Mouse (Mus musculus) heart, postnatal 0 days (tissue): ENCODE data around the gene Cbfa2t3. TPM values are rescaled to one million over a fixed set of nuclear protein-coding genes. Genes with fewer than 3 reads are reported as not detected.
A peak's percentile ranks its signal among the peaks of the same experiment; 100 is the strongest.

ENCODE experiments used
- ATAC-seq: fragments of 200-750 bp; cut with Nextera tagmentation; 2 replicates; pipeline ENCODE4 v1.8.0; 2017; ENCODE audit warnings: low read depth, moderate number of reproducible peaks, moderate library complexity; ENCODE audit not compliant: insufficient read depth
- DNase-seq: peaks from one replicate; pipeline ENCODE4 v3.0.0-alpha.2; 2016; ENCODE audit warnings: low spot score
- H3K27ac ChIP-seq: fragments of 300-500 bp; sonication (generic); 2 replicates; pipeline ENCODE4 v1.5.1; 2014; ENCODE audit warnings: low read depth, mild to moderate bottlenecking
- H3K27me3 ChIP-seq: fragments of 300-500 bp; sonication (generic); 2 replicates; pipeline ENCODE4 v1.6.1; 2014; ENCODE audit warnings: low read length, mixed read lengths; ENCODE audit not compliant: control insufficient read depth, insufficient read depth
- H3K36me3 ChIP-seq: fragments of 300-500 bp; sonication (generic); replicated peaks from 2 replicates; pipeline ENCODE4 v1.6.1; 2014; ENCODE audit warnings: low read length, mixed read lengths; ENCODE audit not compliant: control insufficient read depth, insufficient read depth
- H3K4me1 ChIP-seq: fragments of 300-500 bp; sonication (generic); 2 replicates; pipeline ENCODE4 v1.6.1; 2014; ENCODE audit warnings: antibody characterized with exemption; ENCODE audit not compliant: control insufficient read depth, insufficient read depth
- H3K4me2 ChIP-seq: fragments of 300-500 bp; sonication (generic); 2 replicates; pipeline ENCODE4 v1.6.1; 2014; ENCODE audit warnings: low read depth, mild to moderate bottlenecking, low read length, moderate library complexity
- H3K4me3 ChIP-seq: fragments of 300-500 bp; sonication (generic); 2 replicates; pipeline ENCODE4 v1.5.1; 2014; ENCODE audit warnings: low read depth, low read length
- H3K9ac ChIP-seq: fragments of 300-500 bp; sonication (generic); replicated peaks from 2 replicates; pipeline ENCODE4 v1.6.1; 2014; ENCODE audit warnings: low read depth, low read length, mixed read lengths
- H3K9me3 ChIP-seq: fragments of 300-500 bp; sonication (generic); replicated peaks from 2 replicates; pipeline ENCODE4 v1.6.1; 2016; ENCODE audit warnings: low read length; ENCODE audit not compliant: control insufficient read depth
- CTCF ChIP-seq: IDR thresholded peaks from 2 replicates; pipeline ENCODE4 v1.5.1; 2016; ENCODE audit warnings: antibody characterized with exemption, control low read depth, low read depth
- EP300 ChIP-seq: IDR thresholded peaks from 2 replicates; pipeline ENCODE4 v1.6.1; 2016; ENCODE audit warnings: antibody characterized with exemption, low read depth
- WGBS: fragments of 180-500 bp; shearing (Covaris S2); extraction: QIAGEN DNeasy Blood & Tissue Kit; methylation state at CpG from one replicate; pipeline ENCODE4 v1.1.7; 2014; 5-methylcytosine and 5-hydroxymethylcytosine counted together
- polyA plus RNA-seq: library from polyadenylated mRNA; unstranded; fragments of >200 nt; fragmentation: Nextera tagmentation; extraction: Ambion mirVana; gene quantifications from 2 replicates; pipeline ENCODE4 v1.2.1, GENCODE M21; 2015
- total RNA-seq: library from RNA; depleted of rRNA; stranded (reverse); fragments of >200 nt; gene quantifications from 2 replicates; pipeline ENCODE4 v1.2.3, GENCODE M21; 2014; ENCODE audit warnings: low replicate concordance

Gene Cbfa2t3
- total and polyA plus RNA-seq, 2 experiments from 2014 or later, result 1.1 to 4.3 TPM

DNA sequence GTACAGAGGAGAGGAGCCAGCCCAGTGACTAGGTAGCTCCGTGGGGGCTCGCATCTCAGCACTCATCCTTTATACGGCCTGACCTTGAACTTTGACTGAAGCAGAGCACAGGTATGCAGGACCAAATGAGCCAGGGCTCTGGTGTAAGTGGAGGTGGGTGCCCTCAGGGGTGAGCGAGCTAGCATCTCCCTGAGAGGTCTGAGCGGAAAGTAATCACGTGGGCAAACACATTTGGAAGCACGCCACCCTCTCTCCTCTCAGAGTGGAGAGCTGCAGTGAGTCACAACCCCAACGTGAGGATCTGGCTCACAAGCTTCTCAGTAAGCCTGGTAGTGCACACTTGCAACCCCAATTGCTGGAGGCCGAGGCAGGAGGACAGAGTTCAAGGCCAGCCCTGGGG, 56.8 kb downstream of the Cbfa2t3 start:
- H3K4me3 ChIP-seq, result no peak overlapping the region
- H3K9me3 ChIP-seq, result no peaks in the 10 kb centered on the region
- peaks cover 12% of the 10 kb centered on the region; the same call in 1 of the 2 replicates for H3K36me3 ChIP-seq
- TF ChIP-seq EP300, result no peak
- TF ChIP-seq CTCF, result no peak
- no peaks in the 10 kb centered on the region for H3K27me3 ChIP-seq
- H3K9ac ChIP-seq, result no peak overlapping the region
- 29% methylated on average over 9 of the region's 9 CpGs for WGBS
- H3K27ac ChIP-seq, result no peak overlapping the region
- DNase-seq (peak; percentile 76), ATAC-seq (peak; percentile 56)
- no peak overlapping the region for H3K4me2 ChIP-seq
- peaks cover 12% of the 10 kb centered on the region; the same call in 1 of the 2 replicates for H3K4me1 ChIP-seq

- Histone ChIP-seq H3K36me3 (peaks cover 14% of the 10 kb centered on the region; the same call in 1 of the 2 replicates), H3K4me3 (no peak overlapping the region), H3K9ac (no peak overlapping the region), H3K27me3 (no peaks in the 10 kb centered on the region), H3K9me3 (no peaks in the 10 kb centered on the region), H3K4me1 (peaks cover 19% of the 10 kb centered on the region; the same call in 1 of the 2 replicates), H3K4me2 (no peak overlapping the region), H3K27ac (no peak overlapping the region)
- no peak for ATAC-seq
- no peak for TF ChIP-seq EP300
- no peak for TF ChIP-seq CTCF
- no peak for DNase-seq
- 88% methylated on average over 15 of the region's 15 CpGs for WGBS
These were observed 57.5 kb downstream of the Cbfa2t3 start for GRCm38 (mm10) chr8:122641406-122641805.

GRCm38 (mm10) chr8:122640825-122641224, 58.1 kb downstream of the Cbfa2t3 start:
- no peak for DNase-seq

DNA sequence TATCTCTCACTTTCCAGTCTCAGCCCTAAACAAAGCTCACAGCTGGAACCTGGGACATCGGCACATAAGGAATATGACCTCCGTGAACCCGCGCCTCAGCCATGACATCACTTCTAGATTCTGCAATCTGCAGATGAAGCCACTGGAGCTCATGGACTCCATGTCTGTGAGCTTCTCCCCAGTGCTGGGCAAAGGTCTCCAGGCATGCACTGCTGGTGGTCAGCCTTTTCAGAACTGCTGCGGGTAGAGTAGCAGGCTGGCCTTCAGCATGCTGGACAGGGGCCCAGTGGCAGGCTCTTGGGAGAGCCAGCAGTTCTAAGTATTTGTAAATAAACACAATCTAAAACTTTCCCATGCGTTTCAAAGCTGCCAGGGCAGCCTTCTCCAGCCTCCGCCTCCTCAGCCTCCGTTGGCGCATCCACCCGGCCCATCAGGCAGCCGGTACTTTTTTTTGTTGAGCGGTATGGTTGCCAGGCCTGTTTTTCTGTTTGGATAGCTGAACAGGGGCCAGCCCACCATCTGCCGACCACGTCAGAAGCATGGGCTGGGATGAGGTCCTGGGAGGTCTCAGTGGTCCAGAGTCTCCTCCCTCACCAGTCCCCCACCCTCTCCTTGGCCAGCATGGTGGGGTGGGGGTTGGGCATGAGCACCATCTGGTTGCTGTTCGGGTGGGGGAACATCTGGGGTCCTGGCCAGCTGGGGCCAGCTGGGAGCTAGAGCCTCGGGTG, 59.2 kb downstream of the Cbfa2t3 start:
- H3K27ac ChIP-seq, result no peak overlapping the region
- peaks cover 20% of the 10 kb centered on the region; the same call in 1 of the 2 replicates for H3K4me1 ChIP-seq
- no peak overlapping the region for H3K9ac ChIP-seq
- no peak overlapping the region for H3K4me3 ChIP-seq
- no peak for TF ChIP-seq EP300
- peaks cover 20% of the 10 kb centered on the region for H3K36me3 ChIP-seq
- DNase-seq, result no peak
- H3K27me3 ChIP-seq, result no peaks in the 10 kb centered on the region
- ATAC-seq, result no peak
- H3K4me2 ChIP-seq, result no peak overlapping the region
- no peaks in the 10 kb centered on the region for H3K9me3 ChIP-seq
- 57% methylated on average over 16 of the region's 16 CpGs for WGBS

More at GRCm38 (mm10) chr8:122640825-122641224, 58.1 kb downstream of the Cbfa2t3 start:
- no peak overlapping the region for H3K27ac ChIP-seq
- no peaks in the 10 kb centered on the region for H3K27me3 ChIP-seq
- no peak overlapping the region for H3K9ac ChIP-seq
- WGBS, result 78% methylated on average over 4 of the region's 4 CpGs
- no peak for ATAC-seq
- H3K4me2 ChIP-seq, result no peak overlapping the region
- no peak overlapping the region for H3K4me3 ChIP-seq
- peaks cover 20% of the 10 kb centered on the region; the same call in 1 of the 2 replicates for H3K4me1 ChIP-seq
- peaks cover 14% of the 10 kb centered on the region; the same call in 1 of the 2 replicates for H3K36me3 ChIP-seq
- TF ChIP-seq CTCF, result no peak
- no peak for TF ChIP-seq EP300
- no peaks in the 10 kb centered on the region for H3K9me3 ChIP-seq

GRCm38 (mm10) chr8:122638601-122639000, 60.3 kb downstream of the Cbfa2t3 start:
- Histone ChIP-seq H3K9me3 (no peaks in the 10 kb centered on the region), H3K27ac (no peak overlapping the region), H3K36me3 (peaks cover 29% of the 10 kb centered on the region), H3K4me3 (no peak overlapping the region), H3K4me2 (no peak overlapping the region), H3K9ac (no peak overlapping the region), H3K4me1 (peaks cover 20% of the 10 kb centered on the region; the same call in 1 of the 2 replicates), H3K27me3 (no peaks in the 10 kb centered on the region)
- DNase-seq (no peak), ATAC-seq (no peak)
- no peak for TF ChIP-seq EP300
- TF ChIP-seq CTCF, result no peak
- WGBS, result 84% methylated on average over 16 of the region's 16 CpGs

GRCm38 (mm10) chr8:122637230-122637629, 61.7 kb downstream of the Cbfa2t3 start:
- Histone ChIP-seq H3K4me2 (no peak overlapping the region), H3K4me1 (peaks cover 14% of the 10 kb centered on the region; the same call in 1 of the 2 replicates), H3K27ac (no peak overlapping the region), H3K4me3 (no peak overlapping the region), H3K9me3 (no peaks in the 10 kb centered on the region), H3K27me3 (no peaks in the 10 kb centered on the region), H3K36me3 (peaks cover 32% of the 10 kb centered on the region), H3K9ac (no peak overlapping the region)
- ATAC-seq, result no peak
- no peak for DNase-seq
- WGBS, result 75% methylated on average over 9 of the region's 9 CpGs
- TF ChIP-seq CTCF, result no peak
- TF ChIP-seq EP300, result no peak
